Mouse (Mus musculus): ENCODE results near the gene Hdac7.

GRCm38 (mm10) chr15:97829432-97829831 is 14.9 kb downstream of the Hdac7 start:
- TF ChIP-seq CTCF (IDR thresholded peaks at IDR 0.05; ENCODE audit: extremely low read depth, insufficient read depth, low read length): no peak
- no peak for TF ChIP-seq POLR2A (IDR thresholded peaks at IDR 0.05; ENCODE audit: extremely low read depth, insufficient read depth, low read length)

All from cortical plate, adult 2 months (tissue).